Mouse (Mus musculus) lung, embryonic 14.5 days (tissue): Measurements from ENCODE around the gene Nrp2. TPM values are rescaled to one million over a fixed set of nuclear protein-coding genes. Genes with fewer than 3 reads are reported as not detected.

Experiments
- ATAC-seq: fragments of 200-750 bp; cut with Nextera tagmentation; 2 replicates; pipeline ENCODE4 v1.8.0; 2017; ENCODE audit warnings: mild to moderate bottlenecking, moderate TSS enrichment, moderate library complexity; ENCODE audit not compliant: insufficient read depth
- DNase-seq: peaks from one replicate; pipeline ENCODE4 v3.0.0-alpha.2; 2015
- H3K27ac ChIP-seq: fragments of 300-500 bp; sonication (generic); 2 replicates; pipeline ENCODE4 v1.5.1; 2014; ENCODE audit warnings: low read depth, mild to moderate bottlenecking, moderate library complexity
- H3K27me3 ChIP-seq: fragments of 300-500 bp; sonication (generic); 2 replicates; pipeline ENCODE4 v1.6.1; 2014; ENCODE audit warnings: low read length, control low read depth; ENCODE audit not compliant: insufficient read depth
- H3K36me3 ChIP-seq: fragments of 300-500 bp; sonication (generic); 2 replicates; pipeline ENCODE4 v1.6.1; 2014; ENCODE audit warnings: control low read depth; ENCODE audit not compliant: insufficient read depth
- H3K4me1 ChIP-seq: fragments of 300-500 bp; sonication (generic); 2 replicates; pipeline ENCODE4 v1.6.1; 2014; ENCODE audit warnings: antibody characterized with exemption, control low read depth; ENCODE audit not compliant: insufficient read depth
- H3K4me2 ChIP-seq: fragments of 300-500 bp; sonication (generic); 2 replicates; pipeline ENCODE4 v1.6.1; 2014; ENCODE audit warnings: mild to moderate bottlenecking
- H3K4me3 ChIP-seq: fragments of 300-500 bp; sonication (generic); 2 replicates; pipeline ENCODE4 v1.5.1; 2014; ENCODE audit warnings: low read depth, low read length
- H3K9ac ChIP-seq: fragments of 300-500 bp; sonication (generic); 2 replicates; pipeline ENCODE4 v1.6.1; 2014
- H3K9me3 ChIP-seq: fragments of 300-500 bp; sonication (generic); 2 replicates; pipeline ENCODE4 v1.6.1; 2016; ENCODE audit warnings: low read depth, low read length, control low read depth
- CTCF ChIP-seq: IDR thresholded peaks from 2 replicates; pipeline ENCODE4 v1.5.1; 2016; ENCODE audit warnings: antibody characterized with exemption, low read depth
- WGBS: fragments of 180-500 bp; shearing (Covaris S2); extraction: QIAGEN DNeasy Blood & Tissue Kit; methylation state at CpG from one replicate; pipeline ENCODE4 v1.1.7; 2014; 5-methylcytosine and 5-hydroxymethylcytosine counted together
- polyA plus RNA-seq: library from polyadenylated mRNA; unstranded; fragments of >200 nt; fragmentation: Nextera tagmentation; extraction: Ambion mirVana; gene quantifications from 2 replicates; pipeline ENCODE4 v1.2.1, GENCODE M21; 2014

Gene Nrp2
- polyA plus RNA-seq, 1 experiment from 2014 or later: 10.8 TPM

- ATAC-seq (no peak), DNase-seq (peak; percentile 64)
- H3K9me3 ChIP-seq: no peaks in the 10 kb centered on the region
- no peak overlapping the region for H3K9ac ChIP-seq
- no peak for TF ChIP-seq CTCF
- H3K4me1 ChIP-seq: peaks cover 29% of the 10 kb centered on the region
- peak overlapping the region; percentile 92 for H3K27ac ChIP-seq
- H3K4me3 ChIP-seq: no peak overlapping the region
- H3K36me3 ChIP-seq: no peaks in the 10 kb centered on the region
- H3K4me2 ChIP-seq: no peak overlapping the region
- H3K27me3 ChIP-seq: no peaks in the 10 kb centered on the region
- 45% methylated on average over 6 of the region's 6 CpGs for WGBS
Observed at GRCm38 (mm10) chr1:62823549-62824195, 120.6 kb downstream of the Nrp2 start.

GRCm38 (mm10) chr1:62825822-62826765 is 123.0 kb downstream of the Nrp2 start:
- no peak for TF ChIP-seq CTCF
- Histone ChIP-seq H3K27ac (no peak overlapping the region), H3K9me3 (no peaks in the 10 kb centered on the region), H3K4me2 (no peak overlapping the region), H3K36me3 (no peaks in the 10 kb centered on the region), H3K9ac (no peak overlapping the region), H3K4me3 (no peak overlapping the region), H3K27me3 (no peaks in the 10 kb centered on the region), H3K4me1 (peaks cover 26% of the 10 kb centered on the region)
- ATAC-seq (no peak), DNase-seq (no peak)
- WGBS: 63% methylated on average over 17 of the region's 17 CpGs

GRCm38 (mm10) chr1:62827316-62827715 is 124.2 kb downstream of the Nrp2 start:
- H3K27ac ChIP-seq: no peak overlapping the region
- no peak for ATAC-seq

GRCm38 (mm10) chr1:62828156-62828555 is 125.1 kb downstream of the Nrp2 start:
- TF ChIP-seq CTCF: no peak
- Histone ChIP-seq H3K36me3 (no peaks in the 10 kb centered on the region), H3K4me2 (no peak overlapping the region), H3K27ac (no peak overlapping the region), H3K9ac (no peak overlapping the region), H3K9me3 (no peaks in the 10 kb centered on the region), H3K27me3 (no peaks in the 10 kb centered on the region), H3K4me1 (peaks cover 14% of the 10 kb centered on the region; the same call in 1 of the 2 replicates), H3K4me3 (no peak overlapping the region)
- DNase-seq (no peak), ATAC-seq (no peak)
- 34% methylated on average over 4 of the region's 4 CpGs for WGBS

More at GRCm38 (mm10) chr1:62827316-62827715, 124.2 kb downstream of the Nrp2 start:
- TF ChIP-seq CTCF: no peak
- Histone ChIP-seq H3K36me3 (no peaks in the 10 kb centered on the region), H3K4me1 (peaks cover 22% of the 10 kb centered on the region), H3K9me3 (no peaks in the 10 kb centered on the region), H3K9ac (no peak overlapping the region), H3K4me2 (no peak overlapping the region), H3K27me3 (no peaks in the 10 kb centered on the region), H3K4me3 (no peak overlapping the region)
- WGBS: 31% methylated on average over 10 of the region's 10 CpGs
- no peak for DNase-seq

GRCm38 (mm10) chr1:62829690-62830417 is 126.8 kb downstream of the Nrp2 start:
- H3K4me2 ChIP-seq: no peak overlapping the region
- no peaks in the 10 kb centered on the region for H3K27me3 ChIP-seq
- H3K27ac ChIP-seq: peak overlapping the region; percentile 15; the same call in 1 of the 2 replicates
- H3K36me3 ChIP-seq: no peaks in the 10 kb centered on the region
- 0 out of 2 replicates have a peak, but pooled peaks cover 12% of the 10 kb centered on the region for H3K4me1 ChIP-seq
- ATAC-seq: peak; percentile 70
- DNase-seq: peak; percentile 64
- 0 out of 2 replicates have a peak, but pooled peaks cover 4% of the 10 kb centered on the region for H3K9me3 ChIP-seq
- H3K4me3 ChIP-seq: no peak overlapping the region
- no peak overlapping the region for H3K9ac ChIP-seq
- TF ChIP-seq CTCF: no peak
- 44% methylated on average over 4 of the region's 4 CpGs for WGBS

- WGBS: 40% methylated on average over 7 of the region's 7 CpGs
- DNase-seq (peak; percentile 59), ATAC-seq (peak; percentile 22; the same call in 1 of the 2 replicates)
- H3K27ac ChIP-seq: peak overlapping the region; percentile 15; the same call in 1 of the 2 replicates
- no peak overlapping the region for H3K4me2 ChIP-seq
- no peak for TF ChIP-seq CTCF
- H3K27me3 ChIP-seq: no peaks in the 10 kb centered on the region
- H3K4me1 ChIP-seq: 0 out of 2 replicates have a peak, but pooled peaks cover 12% of the 10 kb centered on the region
- H3K9ac ChIP-seq: no peak overlapping the region
- no peaks in the 10 kb centered on the region for H3K36me3 ChIP-seq
- no peak overlapping the region for H3K4me3 ChIP-seq
- 0 out of 2 replicates have a peak, but pooled peaks cover 4% of the 10 kb centered on the region for H3K9me3 ChIP-seq
Observed at GRCm38 (mm10) chr1:62830418-62830769, 127.3 kb downstream of the Nrp2 start.
